Mouse (Mus musculus): ENCODE data around the gene Nxpe4. TPM values are rescaled to one million over a fixed set of nuclear protein-coding genes. Genes with fewer than 3 reads are reported as not detected.

Nxpe4 gene
- 6.5 and 9.7 TPM in 2 replicates for polyA plus RNA-seq (2012; rRNA removed)

DNA sequence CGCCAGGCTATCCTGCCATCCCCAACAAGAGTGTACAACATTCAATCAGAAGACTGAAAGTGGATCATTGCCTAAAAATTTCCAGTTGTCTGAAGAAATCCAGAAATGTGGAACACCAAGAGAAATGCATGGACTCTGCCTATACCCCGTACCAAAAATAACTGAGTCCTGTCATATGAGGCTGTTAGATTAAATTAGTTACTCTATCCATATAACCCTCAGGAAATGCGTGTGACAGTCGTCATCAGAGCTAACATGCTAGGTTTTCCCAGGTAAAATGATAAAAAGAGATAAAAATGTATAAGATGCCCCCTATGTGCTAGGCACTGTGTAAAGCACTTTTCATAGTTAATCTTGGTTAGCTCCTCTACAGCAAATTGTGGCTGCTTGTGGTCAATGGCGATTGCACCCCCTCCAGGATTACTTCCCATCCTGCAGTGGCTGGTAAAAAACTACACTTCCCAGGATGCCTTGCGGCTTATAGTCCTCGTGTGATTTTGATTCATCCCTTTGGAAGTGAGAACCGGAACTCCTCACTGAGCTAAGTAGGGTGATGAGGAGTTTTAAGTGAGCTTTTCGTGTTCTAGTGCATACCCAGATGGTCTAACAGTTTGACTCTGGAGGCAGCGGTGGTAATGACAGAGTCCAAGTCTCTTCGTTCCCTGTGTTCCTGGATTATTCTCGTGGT is at the start of gene Nxpe4:
Gene Nxpe4, plus strand, starts transcription at position 519 of the 688 bp plus-strand sequence.

DNA sequence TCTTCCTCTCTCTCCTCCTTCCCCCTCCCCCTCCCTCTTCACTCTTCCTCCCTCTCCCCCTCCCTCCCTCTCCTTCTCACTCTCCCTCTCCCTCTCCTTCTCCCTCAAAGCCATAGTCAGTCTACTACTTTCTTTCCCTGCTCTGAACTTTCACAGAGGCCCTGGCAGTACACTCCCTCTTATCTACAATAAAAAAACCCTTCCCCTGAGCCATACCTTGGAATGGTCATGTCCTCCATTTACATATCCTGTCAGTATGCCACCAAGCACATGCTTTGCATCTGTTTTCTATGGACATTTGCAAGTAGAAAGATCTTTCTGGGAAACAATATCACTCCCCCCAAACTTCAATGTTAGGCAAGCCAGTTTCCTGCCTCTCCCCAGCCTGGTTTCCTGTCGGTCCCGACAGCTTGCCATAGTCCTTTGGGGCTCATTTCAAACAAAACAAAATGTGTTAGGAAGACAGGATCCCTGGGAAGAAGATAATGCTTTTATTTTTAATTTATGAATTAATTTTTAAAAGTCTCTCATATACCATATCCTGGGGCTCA is 191.4 kb downstream of the Nxpe4 start, which contains the start of gene Nxpe2:
Gene Nxpe2, minus strand, starts transcription at position 307 of the 551 bp plus-strand sequence.

Other genes with a start within 250 kb of the Nxpe4 start
- 44.9 and 51.6 TPM in 2 replicates for gene Nxpe2, start 191.4 kb downstream of the Nxpe4 start, polyA plus RNA-seq (2012; rRNA removed)